Mouse (Mus musculus) heart, adult 9 months (tissue): ENCODE results near the gene Gm49320.
"Not testable (repeated sequence)": the region's sequence is repeated elsewhere in the genome, so short reads cannot be mapped to it uniquely, and the experiment has no call there.

Experiments used
- DNase-seq, 2 experiments: peaks; one replicate each; pipeline ENCODE4 v3.0.0; 2022; ENCODE audit warnings: low spot score in 2 of 2

Gene Gm49320

GRCm38 (mm10) chr8:4226739-4227347, 11.8 kb upstream of the Gm49320 start, which contains the start of gene Lrrc8e:
Gene Lrrc8e (plus strand): TSS chr8:4226827.
- DNase-seq: no peak

GRCm38 (mm10) chr8:4227919-4228318, 10.7 kb upstream of the Gm49320 start:
- DNase-seq: no peak

GRCm38 (mm10) chr8:4229784-4230183, 8.9 kb upstream of the Gm49320 start:
- no peak for DNase-seq

- DNase-seq: no peak
Observed at GRCm38 (mm10) chr8:4230612-4231351, 7.9 kb upstream of the Gm49320 start.

- DNase-seq: peak in 1 of 2 experiments; percentile 35
Observed at GRCm38 (mm10) chr8:4237814-4238433, 741 bp upstream of the Gm49320 start.

GRCm38 (mm10) chr8:4239193-4239890, 677 bp downstream of the Gm49320 start:
- DNase-seq: peak in 1 of 2 experiments; percentile 25

GRCm38 (mm10) chr8:4245061-4245460, 6.4 kb downstream of the Gm49320 start:
- DNase-seq: no peak

GRCm38 (mm10) chr8:4245737-4246136, 7.1 kb downstream of the Gm49320 start:
- DNase-seq: no peak

GRCm38 (mm10) chr8:4247241-4247640, 8.6 kb downstream of the Gm49320 start:
- no peak for DNase-seq

- no peak for DNase-seq
Observed at GRCm38 (mm10) chr8:4247951-4248540, 9.4 kb downstream of the Gm49320 start, which contains the start of gene Tgfbr3l. Gene Tgfbr3l (plus strand): TSS chr8:4248214.

GRCm38 (mm10) chr8:4249213-4249612, 10.5 kb downstream of the Gm49320 start:
- DNase-seq: no peak

GRCm38 (mm10) chr8:4250306-4250970, 11.8 kb downstream of the Gm49320 start:
- peak; percentile 52 to 74 for DNase-seq

GRCm38 (mm10) chr8:4252116-4252760, 13.6 kb downstream of the Gm49320 start:
- DNase-seq: no peak

- DNase-seq: peak; percentile 94 to 96
Observed at GRCm38 (mm10) chr8:4252934-4253841, 14.5 kb downstream of the Gm49320 start, which contains the start of gene Snapc2. Gene Snapc2 (plus strand): TSS chr8:4253080.

GRCm38 (mm10) chr8:4254001-4254400, 15.3 kb downstream of the Gm49320 start:
- peak in 1 of 2 experiments; percentile 42 for DNase-seq

GRCm38 (mm10) chr8:4255471-4255870, 16.8 kb downstream of the Gm49320 start:
- not testable (repeated sequence) for DNase-seq

- no peak for DNase-seq
Observed at GRCm38 (mm10) chr8:4256911-4257310, 18.2 kb downstream of the Gm49320 start.

GRCm38 (mm10) chr8:4257350-4257749, 18.7 kb downstream of the Gm49320 start:
- DNase-seq: no peak

GRCm38 (mm10) chr8:4258233-4258632, 19.6 kb downstream of the Gm49320 start:
- peak; percentile 40 to 48 for DNase-seq
